In the genomic region with DNA sequence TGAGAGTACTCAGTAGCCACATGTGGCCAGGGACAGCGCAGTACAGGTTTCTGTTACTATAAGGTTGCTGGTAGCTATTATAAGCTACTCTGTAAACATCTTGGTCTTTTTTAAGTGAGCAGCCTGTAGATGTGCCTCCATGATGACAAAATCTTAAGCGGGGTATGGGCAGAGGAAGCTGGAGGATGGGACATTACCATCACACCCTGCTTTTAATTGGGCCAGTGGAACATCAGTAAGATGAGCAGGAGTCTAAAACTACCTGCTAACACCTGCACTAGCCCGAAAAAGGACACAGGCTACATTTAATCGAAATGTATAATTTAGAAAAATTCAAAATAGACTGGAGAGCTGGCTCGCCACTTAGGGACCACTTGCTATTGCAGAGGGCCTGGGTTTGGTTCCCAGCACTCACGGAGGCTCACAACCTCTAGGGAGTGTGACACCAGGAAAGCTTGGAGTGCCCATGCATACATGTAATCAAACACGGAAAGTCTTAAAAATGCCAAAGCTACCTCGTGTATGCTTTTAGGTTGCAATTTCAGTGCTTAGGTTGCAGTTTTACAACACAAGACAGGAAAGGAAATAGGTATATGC, we compare ENCODE assay signal across 9 mouse cellular contexts. TPM values are rescaled to one million over a fixed set of nuclear protein-coding genes. Genes with fewer than 3 reads are reported as not detected.
DNase-seq lines count a peak whose midpoint lies in the region; ATAC-seq and TF ChIP-seq lines count a peak whose summit lies in the region.
"Had no signal": no experiment of that assay in that cellular context is flagged by ENCODE, and none has a peak within 500 bp of the region (broad histone marks: within the 10 kb centered on the region; RNA-seq: fewer than 3 reads in every experiment).

No protein-coding gene starts in this region.

- TF ChIP-seq EP300 in liver, embryonic 14.5 days (IDR thresholded peaks at IDR 0.05; ENCODE audit: low read depth) = no peak

- peaks cover 32% of the 10 kb centered on the region for H3K79me2 ChIP-seq in C2C12 (ENCODE audit: control insufficient read depth, insufficient read depth)

- no peak overlapping the region for H3ac ChIP-seq in C2C12 (ENCODE audit: control insufficient read depth, insufficient read length, low read depth)

- H3K4me1 ChIP-seq in forebrain, embryonic 16.5 days (replicated peaks; ENCODE audit: control insufficient read depth, insufficient read depth, low read length) = peaks cover 19% of the 10 kb centered on the region
- peaks cover 0 to 10% of the 10 kb centered on the region in 2 experiments for H3K4me1 ChIP-seq in liver, embryonic 14.5 days (replicated peaks; ENCODE audit: control insufficient read depth in 2 of 2, insufficient read depth in 2 of 2, low read length in 1 of 2)

- no peak overlapping the region for H3K9ac ChIP-seq in forebrain, embryonic 16.5 days (replicated peaks; ENCODE audit: low read depth, low read length)
- H3K9ac ChIP-seq in liver, embryonic 14.5 days (replicated peaks) = peak overlapping the region; percentile 2

- no peaks in the 10 kb centered on the region for H3K9me3 ChIP-seq in forebrain, embryonic 16.5 days (ENCODE audit: control insufficient read depth, low read length)
- no peaks in the 10 kb centered on the region for H3K9me3 ChIP-seq in liver, embryonic 14.5 days (ENCODE audit: control insufficient read depth, low read length)

- H3K27ac ChIP-seq in forebrain, embryonic 16.5 days (ENCODE audit: low read length) = no peak overlapping the region
- H3K27ac ChIP-seq in liver, embryonic 14.5 days = no peak overlapping the region
- no peak overlapping the region for H3K27ac ChIP-seq in gastrocnemius, adult 2 months

- H3K79me3 ChIP-seq in C2C12 (ENCODE audit: low read depth) = peaks cover 19% of the 10 kb centered on the region

- intact Hi-C loops in gastrocnemius, adult 2 months (cut with DNase I) = loop anchor here (5.0 kb wide), 4 partner anchors 52 to 182 kb away; partner anchors contain the start of gene Rasl11b

- no peak for ATAC-seq in forebrain, embryonic 16.5 days
- ATAC-seq in liver, embryonic 14.5 days (ENCODE audit: insufficient read depth) = no peak

- H3K27me3 ChIP-seq in C2C12 (ENCODE audit: control insufficient read depth, insufficient read depth, insufficient read length) = no peaks in the 10 kb centered on the region
- H3K27me3 ChIP-seq in forebrain, embryonic 16.5 days (replicated peaks; ENCODE audit: control insufficient read depth, insufficient read depth, low read length) = no peaks in the 10 kb centered on the region
- H3K27me3 ChIP-seq in liver, embryonic 14.5 days (ENCODE audit: control insufficient read depth, insufficient read depth, low read length) = no peaks in the 10 kb centered on the region

- peak overlapping the region; percentile 87 for H3K4me2 ChIP-seq in forebrain, embryonic 16.5 days (ENCODE audit: low read length)
- H3K4me2 ChIP-seq in liver, embryonic 14.5 days (ENCODE audit: low read depth) = peak overlapping the region; percentile 91

- peak; percentile 18 for DNase-seq in 416B (ENCODE audit: low read depth)
- no peak for DNase-seq in liver, embryonic 14.5 days (ENCODE audit: low read depth in 3 of 3, low spot score in 3 of 3)
- DNase-seq in MN1 (ENCODE audit: low spot score) = no peak
- DNase-seq in layer of hippocampus, adult 9-11 months = no peak
- no peak for DNase-seq in gastrocnemius, adult 2 months
- DNase-seq: adrenal gland, postnatal 25 days; kidney, postnatal 4 days had no signal

- H3K4me3 ChIP-seq in C2C12 (ENCODE audit: insufficient read depth, poor library complexity, severe bottlenecking) = peak overlapping the region; percentile 78
- no peak overlapping the region; the same call in 1 of the 2 replicates for H3K4me3 ChIP-seq in forebrain, embryonic 16.5 days (replicated peaks; ENCODE audit: low read length)
- H3K4me3 ChIP-seq in liver, embryonic 14.5 days (ENCODE audit: insufficient read depth in 1 of 2, low read depth in 2 of 2, low read length in 2 of 2) = peak overlapping the region in 1 of 2 experiments; percentile 85; a peak in 3 of 4 replicates
- H3K4me3 ChIP-seq in gastrocnemius, adult 2 months = no peak overlapping the region

- no peak for TF ChIP-seq CTCF in C2C12 (IDR thresholded peaks at IDR 0.05; ENCODE audit: control insufficient read depth, insufficient read depth, insufficient read length)
- TF ChIP-seq CTCF in liver, embryonic 14.5 days (IDR thresholded peaks at IDR 0.05; ENCODE audit: low read depth) = no peak
- no peak for TF ChIP-seq CTCF in gastrocnemius, adult 2 months (IDR thresholded peaks at IDR 0.05)

- H3K36me3 ChIP-seq in C2C12 (ENCODE audit: control insufficient read depth, insufficient read depth) = peaks cover 49% of the 10 kb centered on the region
- H3K36me3 ChIP-seq in forebrain, embryonic 16.5 days (ENCODE audit: control insufficient read depth, insufficient read depth) = peaks cover 4% of the 10 kb centered on the region; the same call in 1 of the 2 replicates
- H3K36me3 ChIP-seq in liver, embryonic 14.5 days (replicated peaks; ENCODE audit: control insufficient read depth, insufficient read depth, low read depth) = peaks cover 5% of the 10 kb centered on the region

- WGBS in forebrain, embryonic 16.5 days = 89% methylated on average over 8 of the region's 8 CpGs
- 66% methylated on average over 8 of the region's 8 CpGs for whole genome bisulfite sequencing in liver, embryonic 14.5 days (ENCODE audit: insufficient replicate concordance)

TF ChIP-seq in C2C12, 6 proteins besides CTCF, POLR2A, EP300 and RAD21:
- TF ChIP-seq FOSL1 (IDR thresholded peaks at IDR 0.05; ENCODE audit: insufficient read depth, low read length, poor library complexity, severe bottlenecking) (no peak), MAX (IDR thresholded peaks at IDR 0.05) (no peak), MYOG (IDR thresholded peaks at IDR 0.05; ENCODE audit: control insufficient read depth, extremely low read depth, insufficient read length) (no peak), CEBPB (IDR thresholded peaks at IDR 0.05; ENCODE audit: low read depth) (no peak), MYOD1 (IDR thresholded peaks at IDR 0.05; ENCODE audit: control insufficient read depth, insufficient read length, low read depth) (no peak), USF1 (IDR thresholded peaks at IDR 0.05; ENCODE audit: low read depth) (no peak)

RNA-seq across cellular contexts. Expression of gene Usp46, which starts 26.7 kb away (rescaled TPM):
- 6.7 TPM for polyA plus RNA-seq in C2C12 (2012; fragmentation: generic; extraction: Trizol)
- 32.5 and 35.1 TPM in 2 replicates for polyA plus RNA-seq in forebrain, embryonic 16.5 days (2015; fragmentation: Nextera tagmentation; extraction: Ambion mirVana)
- 9.7 and 14.6 TPM in 2 replicates for polyA plus RNA-seq in liver, embryonic 14.5 days (2012; rRNA removed)
- 23.8 and 27.9 TPM in 2 replicates for polyA plus RNA-seq in liver, embryonic 14.5 days (2014; fragmentation: Nextera tagmentation; extraction: Ambion mirVana)
- total RNA-seq in gastrocnemius, adult 2 months (2021) = 10 to 100 TPM; 12.2 to 19.1 TPM
